Mouse (Mus musculus) adrenal gland, adult 2 months (tissue): ENCODE data around the gene Ehd2. TPM values are rescaled to one million over a fixed set of nuclear protein-coding genes. Genes with fewer than 3 reads are reported as not detected.

Experiments used
- DNase-seq: peaks from one replicate; pipeline ENCODE4 v3.0.0; 2021
- polyA plus RNA-seq: library from polyadenylated mRNA; depleted of rRNA; stranded (reverse); fragments of >200 nt; gene quantifications from 2 replicates; pipeline ENCODE4 v1.2.3, GENCODE M21; 2012
- total RNA-seq, 2 experiments: library from RNA; stranded (reverse); gene quantifications; 2 replicates each; pipeline ENCODE4 v1.2.3; 2021

Gene Ehd2
- total and polyA plus RNA-seq, 3 experiments, result 40.2 to 87.6 (median 70.9) TPM

- no peak for DNase-seq
Measured at GRCm38 (mm10) chr7:15975451-15975850, 8.1 kb upstream of the Ehd2 start.

GRCm38 (mm10) chr7:15974712-15975111 is 7.3 kb upstream of the Ehd2 start:
- peak; percentile 58 for DNase-seq

DNA sequence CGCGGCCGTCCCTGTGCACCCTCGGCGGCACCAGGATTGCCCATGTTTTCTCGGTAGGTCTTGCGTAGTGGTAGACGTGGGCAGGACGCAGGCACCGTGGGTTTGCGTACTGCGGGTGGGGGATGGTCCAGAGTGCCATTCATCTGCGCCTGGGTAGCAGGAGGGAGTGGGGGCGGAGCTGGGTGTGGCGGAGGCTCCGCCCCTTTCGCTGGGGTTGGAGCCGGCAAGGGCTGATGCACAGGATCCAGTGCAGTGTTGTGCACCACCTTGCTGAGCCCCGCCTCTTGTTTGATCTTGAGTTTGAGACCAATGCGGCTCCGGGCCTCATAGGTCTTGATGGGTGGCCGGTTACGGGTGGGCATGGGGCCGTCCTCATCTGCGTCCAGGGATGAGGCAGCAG is 4.9 kb upstream of the Ehd2 start:
- DNase-seq, result no peak

- DNase-seq, result no peak
Measured at GRCm38 (mm10) chr7:15969674-15970073, 2.3 kb upstream of the Ehd2 start.

- no peak for DNase-seq
Measured at GRCm38 (mm10) chr7:15968322-15968721, 955 bp upstream of the Ehd2 start.

GRCm38 (mm10) chr7:15966489-15966888 is 878 bp downstream of the Ehd2 start:
- DNase-seq, result no peak

DNA sequence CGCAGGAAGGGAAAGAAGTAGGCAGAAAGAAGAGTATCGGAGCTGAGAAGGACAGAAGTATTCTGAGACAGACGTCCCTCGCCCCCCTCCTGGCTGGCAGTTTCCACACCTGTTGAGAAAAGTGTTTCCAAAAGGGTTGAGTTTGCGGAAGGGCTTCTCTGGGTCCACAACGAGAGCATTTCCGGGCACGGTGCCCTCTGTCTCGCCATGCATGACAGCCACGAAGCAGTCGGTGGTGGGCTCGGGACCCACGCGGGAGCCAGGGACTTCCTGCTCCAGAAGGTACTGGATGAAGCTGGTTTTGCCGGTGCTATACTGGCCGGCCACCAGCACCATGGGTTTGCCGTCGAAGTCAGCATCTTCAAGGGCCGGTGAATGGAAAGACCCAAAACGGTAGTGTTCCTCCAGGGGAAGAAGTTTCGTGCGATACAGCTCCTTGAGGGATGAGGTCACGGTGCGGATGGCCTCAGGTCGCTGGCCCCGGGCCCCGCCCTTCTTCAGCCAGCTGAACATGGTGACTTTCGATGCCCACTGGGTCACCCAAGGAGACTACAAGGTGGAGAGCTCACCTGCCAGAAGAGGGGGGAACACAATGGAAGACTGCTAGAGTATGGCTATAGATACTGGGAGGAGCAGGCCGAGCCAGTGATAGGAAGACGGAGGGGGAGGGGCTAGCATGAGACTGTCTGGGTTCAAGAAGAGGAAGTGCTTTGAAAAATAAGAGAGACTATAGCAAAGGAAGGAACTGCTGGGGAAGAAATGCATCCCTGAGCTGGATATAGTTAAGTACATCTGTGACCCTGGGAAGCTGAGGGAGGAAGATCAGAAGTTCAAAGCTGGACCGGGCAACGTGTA is 3.3 kb downstream of the Ehd2 start:
- DNase-seq, result no peak

- DNase-seq, result peak; percentile 90
Measured at GRCm38 (mm10) chr7:15962311-15963288, 4.8 kb downstream of the Ehd2 start.

GRCm38 (mm10) chr7:15961798-15962197 is 5.6 kb downstream of the Ehd2 start:
- no peak for DNase-seq

DNA sequence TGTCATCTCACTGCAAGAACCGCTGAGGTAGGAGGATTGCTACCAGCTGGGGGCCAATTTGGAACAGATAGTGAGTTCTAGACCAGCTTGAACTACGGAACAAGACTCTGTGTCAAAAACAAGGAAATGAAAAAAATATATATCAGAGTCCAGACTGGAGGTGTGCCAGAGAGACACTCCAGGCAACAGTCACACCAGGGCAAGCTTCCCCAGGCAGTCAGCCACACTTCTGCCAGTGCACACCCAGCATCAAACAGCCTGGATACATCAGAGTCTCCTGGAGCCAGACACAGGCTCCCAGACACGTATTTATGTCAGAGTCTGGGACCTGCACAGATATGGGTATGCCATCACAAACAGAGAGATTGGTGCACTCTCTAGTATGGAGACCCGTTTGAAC is 6.1 kb downstream of the Ehd2 start:
- DNase-seq, result no peak

DNA sequence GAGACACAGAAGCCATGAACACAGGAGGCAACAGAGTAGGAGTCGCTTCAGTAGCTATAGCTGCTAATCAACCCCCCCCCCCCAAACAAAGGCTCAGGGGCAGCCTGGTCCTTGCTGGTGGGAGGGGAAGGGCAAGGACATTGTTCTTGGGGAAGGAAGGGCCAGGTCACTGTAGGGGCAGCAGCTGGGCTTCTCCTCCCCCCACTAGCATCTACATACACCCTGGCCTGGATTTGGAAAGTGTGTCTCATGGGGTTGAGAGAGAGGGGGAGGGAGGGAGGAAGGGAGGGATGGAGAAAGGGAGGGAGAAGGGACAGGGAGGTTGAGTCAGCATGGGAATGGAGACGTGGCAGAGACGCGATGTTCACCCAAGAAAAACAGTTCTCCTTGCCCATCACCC is 6.7 kb downstream of the Ehd2 start:
- DNase-seq, result no peak

DNA sequence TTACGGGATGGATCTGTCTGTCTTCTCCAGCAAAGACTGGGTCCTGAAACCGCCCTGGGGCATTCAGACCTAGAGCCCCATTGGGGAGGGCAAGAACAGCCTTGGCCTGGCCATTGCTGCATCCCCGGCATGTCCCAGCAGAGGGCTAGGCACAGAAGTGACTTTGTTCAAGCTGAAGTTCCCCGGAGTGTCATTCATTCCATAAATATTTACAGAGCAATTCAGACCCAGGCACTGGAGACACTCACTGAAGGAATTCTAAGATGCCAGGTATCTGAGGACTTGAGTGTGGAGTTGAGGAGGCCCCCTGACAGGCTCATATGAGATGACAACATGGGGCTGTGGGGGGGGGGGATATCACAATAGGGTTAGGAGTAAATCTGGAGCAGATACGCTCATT is 11.2 kb downstream of the Ehd2 start:
- DNase-seq, result no peak

GRCm38 (mm10) chr7:15955509-15955908 is 11.9 kb downstream of the Ehd2 start:
- DNase-seq, result no peak

DNA sequence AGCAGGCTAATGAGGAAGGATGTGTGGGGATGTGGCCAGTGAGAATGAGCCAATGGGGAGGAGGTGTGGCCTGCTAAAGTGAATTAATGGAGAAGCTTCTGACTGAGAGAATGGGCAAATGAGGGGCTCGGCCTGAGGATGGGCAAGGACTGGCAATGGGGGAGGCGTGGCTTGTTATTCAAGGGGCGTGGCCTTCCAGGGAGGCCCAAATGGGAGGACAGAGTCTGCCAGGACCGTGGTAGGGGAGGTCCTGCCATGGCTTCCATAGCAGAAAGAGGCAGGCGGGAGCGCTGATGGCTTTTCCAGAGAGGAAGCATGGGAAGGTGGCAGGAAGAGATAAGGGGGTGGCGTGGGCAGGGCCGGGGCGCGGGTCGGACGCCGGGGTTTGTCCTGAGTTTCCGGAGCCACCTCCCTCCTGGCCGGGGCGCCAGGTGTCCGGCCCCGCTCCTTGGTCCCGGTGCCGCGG is 12.4 kb downstream of the Ehd2 start:
- peak; percentile 51 for DNase-seq

- no peak for DNase-seq
Measured at GRCm38 (mm10) chr7:15954436-15954835, 12.9 kb downstream of the Ehd2 start.

DNA sequence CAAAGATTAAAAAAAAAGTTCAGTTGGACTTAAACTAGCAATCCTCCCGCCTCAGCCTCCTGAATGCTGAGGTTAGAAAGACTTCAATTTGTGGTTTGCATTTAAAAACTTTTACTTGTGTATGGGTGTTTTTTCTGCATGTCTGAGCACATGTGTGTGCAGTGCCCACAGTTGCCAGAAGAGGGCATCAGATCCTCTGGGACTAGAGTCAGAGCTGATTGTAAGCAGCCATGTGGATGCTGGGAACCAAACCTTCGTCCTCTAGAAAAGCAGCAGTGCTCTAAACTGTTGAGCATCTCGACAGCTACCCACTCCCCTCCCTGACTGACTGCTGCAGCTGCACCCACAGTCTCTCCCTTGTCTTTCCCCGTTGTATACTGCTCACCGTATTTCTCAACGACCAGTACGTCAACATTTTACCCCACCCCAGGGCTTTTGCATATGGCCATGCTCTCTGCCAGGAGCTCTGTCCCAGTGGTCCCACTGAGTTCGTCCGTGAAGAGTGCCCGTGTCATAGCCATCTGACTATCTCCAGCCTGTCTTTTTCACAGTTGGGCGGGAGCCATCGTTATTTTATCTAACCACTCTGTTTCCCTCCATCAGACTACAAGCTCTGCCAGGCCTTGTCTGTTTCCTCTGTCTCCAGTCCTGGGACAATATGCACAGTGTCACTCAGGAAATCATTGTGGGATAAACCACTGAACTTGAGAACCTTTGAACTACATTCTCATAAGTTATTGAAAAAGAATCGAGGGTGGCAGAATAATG is 13.9 kb downstream of the Ehd2 start:
- DNase-seq, result no peak

DNA sequence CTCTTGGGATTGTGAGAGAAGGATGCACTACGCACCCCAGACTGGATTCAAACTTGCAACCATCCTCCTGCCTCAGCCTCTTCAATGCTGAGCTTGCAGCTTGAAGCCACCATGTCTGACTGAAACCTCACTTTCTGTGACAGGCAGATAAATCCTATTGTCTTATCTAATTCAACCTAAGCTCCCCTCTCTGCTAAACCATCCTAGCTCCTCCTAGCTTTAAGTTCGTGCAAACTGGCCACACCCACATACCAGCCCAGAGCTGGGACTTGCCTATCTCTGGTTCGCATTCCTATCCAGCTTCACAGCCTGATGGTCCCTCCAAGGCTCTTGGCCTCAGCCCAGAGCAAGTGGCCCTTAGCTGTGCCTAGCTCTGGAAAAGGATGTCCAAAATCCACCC is 15.0 kb downstream of the Ehd2 start:
- DNase-seq, result no peak

DNA sequence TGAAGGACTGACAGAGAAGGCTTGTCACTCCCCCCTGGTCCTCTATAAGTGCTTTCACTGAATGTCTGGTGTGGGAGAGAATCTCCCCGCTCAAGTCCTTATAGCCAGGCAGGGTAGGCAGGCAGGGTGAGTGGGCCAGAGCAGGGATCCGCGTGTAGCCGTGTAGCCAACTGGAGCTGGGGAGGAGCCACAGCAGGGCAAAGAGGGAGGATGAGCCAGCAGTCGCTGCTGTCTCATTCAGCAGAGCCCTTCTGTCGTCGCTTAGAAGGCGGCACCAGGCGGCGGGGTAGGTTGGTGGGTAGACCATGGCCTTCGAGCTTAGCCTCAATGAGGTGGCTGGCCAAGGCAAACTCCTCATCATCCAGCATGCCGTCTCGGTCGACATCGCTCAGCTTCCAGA is 17.4 kb downstream of the Ehd2 start:
- DNase-seq, result no peak

- DNase-seq, result no peak
Measured at GRCm38 (mm10) chr7:15949216-15949790, 18.1 kb downstream of the Ehd2 start.

GRCm38 (mm10) chr7:15948381-15948941 is 18.9 kb downstream of the Ehd2 start:
- peak; percentile 95 for DNase-seq

DNA sequence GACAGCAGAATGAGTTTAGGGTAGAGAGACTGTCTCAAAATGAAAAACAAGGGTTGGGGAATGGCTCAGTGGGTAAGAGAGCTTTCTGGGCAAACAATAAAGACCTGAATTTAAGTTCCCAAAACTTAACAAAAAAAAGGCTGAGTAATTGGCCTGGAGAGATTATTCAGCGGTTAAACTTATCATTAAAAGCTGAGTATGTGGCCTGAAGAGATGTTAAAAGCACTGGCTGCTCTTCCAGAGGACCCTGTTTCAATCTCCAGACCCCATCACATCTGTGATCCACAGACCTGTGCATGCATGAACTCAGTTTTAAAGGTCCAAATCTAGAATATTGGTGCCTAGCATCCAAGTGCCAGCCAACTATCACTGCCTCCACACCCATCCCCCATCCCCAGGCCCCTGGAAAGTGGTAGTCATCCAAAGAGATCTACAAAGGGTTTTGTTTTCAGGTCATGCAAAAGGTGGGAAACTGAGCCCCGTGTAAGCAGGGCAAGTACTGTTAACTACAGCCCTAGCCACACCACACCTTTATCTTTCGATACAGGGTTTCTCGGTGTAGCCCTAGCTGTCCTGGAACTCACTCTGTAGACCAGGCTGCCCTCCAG is 19.6 kb downstream of the Ehd2 start:
- no peak for DNase-seq
